Mouse (Mus musculus) MEL (cell line): Measurements from ENCODE around the gene Has3.

Source experiments
- CTCF ChIP-seq, 3 experiments: IDR thresholded peaks in 2 of 3; conservative IDR thresholded peaks in 1 of 3; 2 replicates each; pipeline ENCODE4 v1.5.1; 2011 to 2012; ENCODE audit warnings: low read length in 3 of 3, low read depth in 2 of 3, mild to moderate bottlenecking in 2 of 3, improper control_type of control experiment in 1 of 3, inconsistent platforms in 1 of 3, mixed read lengths in 1 of 3, moderate library complexity in 1 of 3; ENCODE audit not compliant: control insufficient read depth in 1 of 3, insufficient read depth in 1 of 3, poor library complexity in 1 of 3, severe bottlenecking in 1 of 3
- E2F4 ChIP-seq: IDR thresholded peaks from 2 replicates; pipeline ENCODE4 v1.6.1; 2011; ENCODE audit warnings: low read depth, low read length, improper control_type of control experiment, borderline replicate concordance
- MXI1 ChIP-seq: IDR thresholded peaks from 2 replicates; pipeline ENCODE4 v1.6.1; 2011; ENCODE audit warnings: mild to moderate bottlenecking, low read depth, low read length, improper control_type of control experiment
- NRF1 ChIP-seq: IDR thresholded peaks from 2 replicates; pipeline ENCODE4 v1.6.1; 2014; ENCODE audit warnings: low read depth, mild to moderate bottlenecking, inconsistent platforms, low read length, improper control_type of control experiment, moderate library complexity; ENCODE audit not compliant: poor library complexity, insufficient read depth, severe bottlenecking
- POLR2A ChIP-seq, 2 experiments: IDR thresholded peaks; 2 replicates each; pipeline ENCODE4 v1.6.1; 2011 to 2012; ENCODE audit warnings: low read length in 2 of 2, mild to moderate bottlenecking in 2 of 2, control low read depth in 1 of 2, improper control_type of control experiment in 1 of 2, low read depth in 1 of 2, moderate library complexity in 1 of 2; ENCODE audit not compliant: control insufficient read depth in 1 of 2, insufficient read depth in 1 of 2, poor library complexity in 1 of 2
- RCOR1 ChIP-seq: IDR thresholded peaks from 2 replicates; pipeline ENCODE4 v1.6.1; 2012; ENCODE audit warnings: low read depth, mild to moderate bottlenecking, inconsistent platforms, low read length, improper control_type of control experiment
- TAL1 ChIP-seq: IDR thresholded peaks from 2 replicates; pipeline ENCODE4 v1.6.1; 2012; ENCODE audit warnings: mild to moderate bottlenecking, inconsistent platforms, low read length, moderate library complexity, mixed read lengths
- USF1 ChIP-seq: IDR thresholded peaks from 2 replicates; pipeline ENCODE4 v1.6.1; 2014; ENCODE audit warnings: low read depth, mild to moderate bottlenecking, inconsistent platforms, low read length, improper control_type of control experiment, moderate library complexity
- USF2 ChIP-seq, 2 experiments: IDR thresholded peaks; 2 replicates each; pipeline ENCODE4 v1.6.1; 2011 to 2012; ENCODE audit warnings: improper control_type of control experiment in 2 of 2, low read length in 2 of 2, borderline replicate concordance in 1 of 2, inconsistent platforms in 1 of 2, low read depth in 1 of 2, mild to moderate bottlenecking in 1 of 2; ENCODE audit not compliant: insufficient read depth in 1 of 2
- ZNF384 ChIP-seq: IDR thresholded peaks from 2 replicates; pipeline ENCODE4 v1.6.1; 2012; ENCODE audit warnings: low read depth, mild to moderate bottlenecking, inconsistent platforms, low read length, improper control_type of control experiment

GRCm38 (mm10) chr8:106871931-106872371 is 1.9 kb downstream of the Has3 start:
- TF ChIP-seq CTCF (IDR thresholded peaks at IDR 0.05 in 2 of 3, conservative IDR thresholded peaks at IDR 0.05 in 1 of 3; ENCODE audit: control insufficient read depth in 1 of 3, insufficient read depth in 1 of 3, low read depth in 2 of 3, low read length in 3 of 3, poor library complexity in 1 of 3, severe bottlenecking in 1 of 3), result no peak
- no peak for TF ChIP-seq RCOR1
- no peak for TF ChIP-seq E2F4
- TF ChIP-seq USF2 (IDR thresholded peaks at IDR 0.05; ENCODE audit: borderline replicate concordance in 1 of 2, insufficient read depth in 1 of 2, low read depth in 1 of 2, low read length in 2 of 2), result no peak
- TF ChIP-seq USF1, result no peak
- TF ChIP-seq TAL1, result no peak
- TF ChIP-seq ZNF384, result no peak
- no peak for TF ChIP-seq MXI1
- TF ChIP-seq NRF1, result no peak
- no peak for TF ChIP-seq POLR2A (IDR thresholded peaks at IDR 0.05; ENCODE audit: control insufficient read depth in 1 of 2, insufficient read depth in 1 of 2, low read depth in 1 of 2, low read length in 2 of 2, poor library complexity in 1 of 2)
